Mouse (Mus musculus) CD4-positive, CD25-positive, alpha-beta regulatory T cell, adult 4 months (primary cell): Measurements from ENCODE around the gene Dbi. TPM values are rescaled to one million over a fixed set of nuclear protein-coding genes. Genes with fewer than 3 reads are reported as not detected.

Experiments used
- ATAC-seq: one replicate; pipeline ENCODE4 v1.8.0; 2017
- polyA plus RNA-seq, 2 experiments: library from polyadenylated mRNA; unstranded; fragments of 100-300 nt; shearing (Covaris generic); gene quantifications; one replicate each; pipeline ENCODE4 v1.2.1; 2017

Dbi gene
- polyA plus RNA-seq, result 100 to 1,000 TPM; 123 to 132 TPM

GRCm38 (mm10) chr1:120120969-120121811, at the start of gene Dbi, which contains the start of gene 3110009E18Rik:
TSS of gene Dbi (minus strand) at chr1:120121078.
TSS of gene 3110009E18Rik (plus strand) at chr1:120121187.
- peak; percentile 99 for ATAC-seq

GRCm38 (mm10) chr1:120170307-120170706, 49.4 kb upstream of the Dbi start:
- ATAC-seq, result no peak

- no peak for ATAC-seq
Measured at GRCm38 (mm10) chr1:120168674-120169073, 47.8 kb upstream of the Dbi start.

GRCm38 (mm10) chr1:120168016-120168415, 47.1 kb upstream of the Dbi start:
- ATAC-seq, result no peak

GRCm38 (mm10) chr1:120162616-120163015, 41.7 kb upstream of the Dbi start:
- no peak for ATAC-seq

- no peak for ATAC-seq
Measured at GRCm38 (mm10) chr1:120161502-120161901, 40.6 kb upstream of the Dbi start.

GRCm38 (mm10) chr1:120158474-120159127, 37.7 kb upstream of the Dbi start:
- ATAC-seq, result no peak

GRCm38 (mm10) chr1:120155325-120155724, 34.4 kb upstream of the Dbi start:
- peak; percentile 54 for ATAC-seq

GRCm38 (mm10) chr1:120154232-120154631, 33.4 kb upstream of the Dbi start:
- peak; percentile 49 for ATAC-seq

- no peak for ATAC-seq
Measured at GRCm38 (mm10) chr1:120146994-120147393, 26.1 kb upstream of the Dbi start.

- ATAC-seq, result no peak
Measured at GRCm38 (mm10) chr1:120145527-120146216, 24.8 kb upstream of the Dbi start.

GRCm38 (mm10) chr1:120142551-120142950, 21.7 kb upstream of the Dbi start:
- no peak for ATAC-seq

- ATAC-seq, result no peak
Measured at GRCm38 (mm10) chr1:120140144-120140693, 19.3 kb upstream of the Dbi start.

- no peak for ATAC-seq
Measured at GRCm38 (mm10) chr1:120138923-120139540, 18.2 kb upstream of the Dbi start.

- no peak for ATAC-seq
Measured at GRCm38 (mm10) chr1:120135934-120136786, 15.3 kb upstream of the Dbi start.

GRCm38 (mm10) chr1:120132376-120132775, 11.5 kb upstream of the Dbi start:
- ATAC-seq, result no peak

- no peak for ATAC-seq
Measured at GRCm38 (mm10) chr1:120126318-120126717, 5.4 kb upstream of the Dbi start.

GRCm38 (mm10) chr1:120125471-120125870, 4.6 kb upstream of the Dbi start:
- no peak for ATAC-seq

GRCm38 (mm10) chr1:120124839-120125238, 4.0 kb upstream of the Dbi start:
- no peak for ATAC-seq

- ATAC-seq, result no peak
Measured at GRCm38 (mm10) chr1:120122634-120123383, 1.9 kb upstream of the Dbi start.
